Mouse (Mus musculus): Measurements from ENCODE around the gene Pcgf6. TPM values are rescaled to one million over a fixed set of nuclear protein-coding genes. Genes with fewer than 3 reads are reported as not detected.

Pcgf6 gene
- polyA plus RNA-seq, 1 experiment from 2014 or later: 36.5 TPM

DNA sequence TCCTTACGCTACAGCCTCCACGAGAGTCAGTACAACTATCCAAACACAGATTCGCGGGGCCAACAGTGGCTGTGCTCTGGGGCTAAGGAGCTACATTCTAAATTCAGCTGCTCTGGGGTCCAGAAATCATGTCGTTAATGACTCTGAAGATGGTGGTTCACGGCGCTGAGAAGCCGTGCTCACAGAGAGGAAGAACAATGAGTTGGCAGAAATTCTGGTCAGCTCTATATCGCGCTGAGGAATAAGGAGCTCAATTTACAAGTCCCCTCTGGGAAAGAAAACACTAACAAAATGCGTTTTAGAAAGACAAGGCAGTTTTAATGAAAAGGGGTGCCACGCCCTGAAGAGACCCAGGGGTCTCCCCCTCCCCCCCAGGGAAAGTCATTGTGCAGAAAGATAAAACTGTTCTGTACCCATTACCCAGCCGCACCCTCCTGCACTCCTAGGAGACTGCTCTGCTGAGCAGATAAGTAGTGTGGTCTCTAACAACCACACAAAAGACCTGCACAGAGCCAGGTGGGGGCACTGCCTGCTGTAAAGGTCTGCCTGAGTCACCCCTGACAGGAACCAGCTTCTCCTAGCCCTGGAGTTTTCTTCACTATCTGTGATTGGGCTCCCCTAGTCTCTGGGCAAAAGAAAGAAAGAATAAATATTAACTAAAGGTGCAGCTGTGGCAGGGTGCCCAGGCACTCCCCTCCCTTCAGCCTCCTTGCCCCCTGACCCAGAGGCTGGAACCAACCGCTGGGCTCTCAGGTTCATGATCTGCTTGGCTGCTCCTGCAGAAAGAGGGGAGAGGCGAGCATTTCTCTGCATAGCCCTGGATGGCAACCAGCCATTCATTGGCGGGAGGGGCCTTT, 62.2 kb downstream of the Pcgf6 start:
- WGBS: 63% methylated on average over 16 of the region's 16 CpGs
- no peaks in the 10 kb centered on the region for H3K9me3 ChIP-seq
- H3K27me3 ChIP-seq (replicated peaks; ENCODE audit: low read depth, poor library complexity, severe bottlenecking): no peaks in the 10 kb centered on the region
- H3K36me3 ChIP-seq (replicated peaks): no peaks in the 10 kb centered on the region
- no peak overlapping the region for H3K4me3 ChIP-seq
- peaks cover 31% of the 10 kb centered on the region for H3K4me1 ChIP-seq
- DNase-seq (ENCODE audit: low spot score): no peak
- peak overlapping the region; percentile 55 for H3K27ac ChIP-seq (replicated peaks)

- no peak overlapping the region for H3K27ac ChIP-seq (replicated peaks)
- DNase-seq (ENCODE audit: low spot score): no peak
- 86% methylated on average over 6 of the region's 6 CpGs for WGBS
- no peaks in the 10 kb centered on the region for H3K27me3 ChIP-seq (replicated peaks; ENCODE audit: low read depth, poor library complexity, severe bottlenecking)
- no peaks in the 10 kb centered on the region for H3K9me3 ChIP-seq
- H3K4me3 ChIP-seq: no peak overlapping the region
- H3K36me3 ChIP-seq (replicated peaks): no peaks in the 10 kb centered on the region
- peaks cover 38% of the 10 kb centered on the region for H3K4me1 ChIP-seq
These were observed 63.1 kb downstream of the Pcgf6 start for GRCm38 (mm10) chr19:46987646-46988045.

DNA sequence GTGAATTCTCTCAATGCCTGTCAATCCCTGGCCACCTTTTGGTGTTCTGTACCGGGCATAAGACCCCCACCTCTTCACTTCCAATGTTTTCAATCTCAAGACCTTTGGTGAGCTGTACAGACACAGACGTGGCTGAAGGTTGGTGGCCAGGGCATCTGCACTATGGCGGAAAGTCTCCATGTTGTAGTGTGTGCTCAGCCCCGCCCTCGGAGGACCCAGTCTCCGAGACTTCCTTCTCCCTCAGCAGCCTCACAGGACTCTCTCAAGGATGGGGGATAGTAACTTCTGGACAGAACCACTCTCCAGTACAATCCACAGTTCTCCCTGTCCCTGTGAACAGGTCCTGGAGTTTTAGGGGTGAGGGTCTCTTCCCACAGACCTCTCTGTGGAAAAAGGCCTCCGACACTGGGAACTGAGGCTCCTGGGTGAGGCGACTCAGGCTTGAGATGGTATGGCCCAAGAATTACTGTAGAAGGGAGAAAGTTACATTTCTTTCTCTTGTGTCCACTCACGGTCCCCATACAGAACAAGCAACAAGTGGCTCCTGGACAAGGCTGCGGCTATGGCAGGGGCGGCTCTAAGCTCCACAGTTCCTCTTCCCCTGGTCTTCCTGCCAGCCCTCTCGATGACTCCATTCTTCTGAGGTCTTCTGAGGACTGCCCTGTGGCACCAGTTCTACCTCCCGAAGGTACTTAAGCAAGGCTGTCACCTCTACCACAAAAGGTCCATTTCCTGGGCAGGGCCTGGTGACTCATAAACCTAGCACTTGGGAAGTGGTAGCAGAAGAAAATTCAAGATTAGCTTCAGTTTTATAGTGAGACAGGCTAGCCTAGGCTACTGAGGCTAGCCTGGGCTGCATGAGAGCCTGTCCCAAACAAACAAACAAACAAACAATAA, 65.7 kb downstream of the Pcgf6 start:
- no peaks in the 10 kb centered on the region for H3K36me3 ChIP-seq (replicated peaks)
- no peaks in the 10 kb centered on the region for H3K9me3 ChIP-seq
- H3K4me3 ChIP-seq: no peak overlapping the region
- WGBS: 88% methylated on average over 13 of the region's 13 CpGs
- DNase-seq (ENCODE audit: low spot score): no peak
- peaks cover 45% of the 10 kb centered on the region for H3K4me1 ChIP-seq
- H3K27ac ChIP-seq (replicated peaks): no peak overlapping the region
- H3K27me3 ChIP-seq (replicated peaks; ENCODE audit: low read depth, poor library complexity, severe bottlenecking): no peaks in the 10 kb centered on the region

DNA sequence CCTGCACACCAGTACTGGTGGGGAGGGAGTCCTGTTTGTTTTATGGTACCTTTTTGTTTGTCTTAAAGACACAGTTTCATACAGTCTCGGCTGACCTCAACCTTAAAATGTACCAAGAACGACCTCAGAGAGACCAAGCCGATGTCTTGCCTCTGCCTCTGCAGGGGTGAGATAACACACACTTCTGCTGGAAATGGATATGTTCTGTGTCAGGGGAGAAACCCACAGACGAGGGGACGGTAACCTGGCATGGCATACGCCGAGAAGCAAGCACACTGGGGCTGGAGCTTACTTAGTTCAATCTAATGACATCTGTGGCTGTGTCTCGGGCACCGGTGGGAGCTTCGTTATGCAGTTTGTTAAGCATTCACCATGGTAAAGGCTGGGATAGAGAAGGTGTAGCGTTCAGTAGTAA, 66.7 kb downstream of the Pcgf6 start:
- no peak for DNase-seq (ENCODE audit: low spot score)
- Histone ChIP-seq H3K9me3 (no peaks in the 10 kb centered on the region), H3K4me3 (no peak overlapping the region), H3K36me3 (replicated peaks) (no peaks in the 10 kb centered on the region), H3K27ac (replicated peaks) (peak overlapping the region; percentile 49; the same call in 1 of the 2 replicates), H3K27me3 (replicated peaks; ENCODE audit: low read depth, poor library complexity, severe bottlenecking) (no peaks in the 10 kb centered on the region), H3K4me1 (peaks cover 39% of the 10 kb centered on the region)
- WGBS: 57% methylated on average over 11 of the region's 11 CpGs

Other genes with a start within 250 kb of the Pcgf6 start
- gene Ina, start 36.2 kb downstream of the Pcgf6 start, polyA plus RNA-seq (2016; fragmentation: Nextera tagmentation; extraction: Ambion mirVana): 24.3 and 28.3 TPM in 2 replicates
- 73.7 and 74.1 TPM in 2 replicates for gene Nt5c2, start 35.8 kb downstream of the Pcgf6 start, polyA plus RNA-seq (2016; fragmentation: Nextera tagmentation; extraction: Ambion mirVana)
- 7.2 and 7.5 TPM in 2 replicates for gene Taf5, start 16.8 kb upstream of the Pcgf6 start, polyA plus RNA-seq (2016; fragmentation: Nextera tagmentation; extraction: Ambion mirVana)
- 1,163 and 1,191 TPM in 2 replicates for gene Usmg5, start 39.7 kb upstream of the Pcgf6 start, polyA plus RNA-seq (2016; fragmentation: Nextera tagmentation; extraction: Ambion mirVana)
- gene Pdcd11, start 39.9 kb upstream of the Pcgf6 start, polyA plus RNA-seq (2016; fragmentation: Nextera tagmentation; extraction: Ambion mirVana): 14.6 TPM in 2 replicates
- 2.8 TPM in 2 replicates for gene Calhm2, start 87.4 kb upstream of the Pcgf6 start, polyA plus RNA-seq (2016; fragmentation: Nextera tagmentation; extraction: Ambion mirVana)
- gene Calhm1, start 93.3 kb upstream of the Pcgf6 start, polyA plus RNA-seq (2016; fragmentation: Nextera tagmentation; extraction: Ambion mirVana): not detected in 2 replicates
- not detected in 2 replicates for gene Calhm3, start 106.9 kb upstream of the Pcgf6 start, polyA plus RNA-seq (2016; fragmentation: Nextera tagmentation; extraction: Ambion mirVana)
- 6.4 TPM in 2 replicates for gene Neurl1a, start 127.9 kb upstream of the Pcgf6 start, polyA plus RNA-seq (2016; fragmentation: Nextera tagmentation; extraction: Ambion mirVana)

All from embryonic facial prominence, embryonic 10.5 days (tissue).